Mouse (Mus musculus) frontal cortex, postnatal 25 days (tissue): ENCODE data around the gene Myo3b.

ENCODE experiments used
- DNase-seq, 2 experiments: peaks; one replicate each; pipeline ENCODE4 v3.0.0; 2022; ENCODE audit warnings: low spot score in 2 of 2

Gene Myo3b

DNA sequence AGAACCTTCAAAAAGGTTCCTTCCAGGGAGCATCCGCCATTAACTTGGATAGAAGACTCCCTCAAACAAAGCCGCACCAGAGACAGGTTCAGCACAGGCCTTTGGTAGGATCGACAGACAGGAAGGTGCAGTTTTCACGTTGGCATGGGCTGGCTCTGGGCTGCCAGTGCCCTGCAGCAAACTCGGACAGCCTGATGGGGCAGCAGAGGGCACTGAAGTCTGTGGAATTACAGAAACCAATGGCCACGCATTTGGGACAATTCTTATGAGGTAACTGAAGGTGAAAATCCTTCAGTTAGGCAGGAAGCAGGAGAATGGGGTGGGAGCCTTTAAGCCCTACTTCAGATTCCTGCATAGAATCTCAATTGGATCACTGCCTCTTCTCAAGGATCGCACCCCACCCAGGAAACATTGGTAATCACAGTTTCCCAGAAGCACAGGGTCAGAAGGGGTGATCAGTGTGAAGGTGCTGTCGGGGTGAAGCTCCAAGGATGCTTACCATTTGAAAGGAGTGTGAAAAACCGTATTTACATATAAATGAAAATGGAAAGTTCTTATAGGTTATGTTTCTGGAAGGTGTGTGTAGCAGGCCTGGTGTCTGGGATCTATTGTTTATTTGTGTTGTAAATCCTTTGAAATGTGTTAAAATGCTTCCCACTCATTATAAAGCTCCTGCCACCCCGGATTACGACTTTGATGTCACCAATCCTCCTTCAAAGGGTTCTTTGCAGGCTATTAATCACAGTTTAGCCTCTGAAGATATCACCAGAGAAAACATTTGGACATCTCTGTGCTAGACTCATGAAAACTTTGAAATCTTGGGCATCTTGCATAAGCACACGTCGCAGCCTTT lies 239.7 kb downstream of the Myo3b start:
- DNase-seq, result no peak

DNA sequence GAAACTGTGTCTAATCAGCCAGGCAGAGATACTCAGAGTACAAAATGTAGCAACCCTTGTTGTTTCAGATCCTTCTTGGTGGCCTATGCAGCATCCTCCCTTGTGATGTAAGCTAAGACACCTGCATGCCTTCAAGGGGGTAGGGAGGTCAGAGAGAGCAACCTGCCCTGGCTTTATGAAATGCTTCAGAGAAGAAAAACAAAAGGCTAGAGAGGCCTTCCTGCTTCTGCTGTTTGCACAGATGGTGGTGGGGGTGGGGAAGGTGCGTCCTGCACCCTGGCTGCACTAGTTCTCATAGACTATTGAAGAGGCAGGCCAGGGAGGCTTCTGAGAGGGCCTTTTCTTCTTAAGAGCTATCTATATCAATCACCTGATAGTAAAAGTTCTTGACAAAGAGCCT lies 245.2 kb downstream of the Myo3b start:
- DNase-seq, result no peak

DNA sequence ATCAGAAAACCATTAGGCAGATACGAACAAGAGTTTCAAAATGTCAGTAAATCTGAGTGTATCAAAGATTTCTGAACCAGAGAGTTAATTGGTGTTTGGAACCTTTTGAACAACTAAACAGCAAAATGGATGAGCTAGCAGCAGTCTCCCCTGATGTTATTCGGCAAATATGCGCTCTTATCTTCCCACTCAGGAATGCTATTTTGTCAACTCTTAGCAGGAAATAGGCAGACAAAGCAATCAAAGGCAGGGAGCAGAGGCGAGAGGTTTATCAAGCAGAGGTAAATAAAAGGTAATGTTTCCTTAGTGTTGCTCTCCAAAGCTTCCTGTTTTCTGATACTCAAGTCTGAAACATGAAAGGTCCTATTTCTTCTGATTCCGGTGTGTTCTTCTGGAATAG lies 252.1 kb downstream of the Myo3b start:
- DNase-seq, result no peak

DNA sequence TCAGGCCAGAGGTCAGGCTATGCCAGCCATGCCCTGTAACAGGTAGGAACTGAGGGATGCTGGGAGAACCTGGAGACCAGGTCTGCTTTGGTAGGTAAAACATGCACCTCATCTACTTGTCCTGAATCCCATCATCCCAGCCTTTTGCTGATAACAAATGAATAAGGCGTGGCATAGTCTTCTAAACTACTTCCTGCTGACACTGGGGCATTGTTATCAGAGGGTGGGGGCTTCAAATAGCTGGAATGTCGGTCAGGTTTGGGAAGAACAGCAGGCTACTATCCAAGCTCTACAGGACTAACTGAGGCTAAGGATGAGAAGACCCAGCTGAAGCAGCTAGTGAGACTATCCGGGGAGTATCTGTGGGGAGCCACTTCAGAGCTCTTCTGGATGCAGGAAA lies 253.8 kb downstream of the Myo3b start:
- DNase-seq, result no peak

DNA sequence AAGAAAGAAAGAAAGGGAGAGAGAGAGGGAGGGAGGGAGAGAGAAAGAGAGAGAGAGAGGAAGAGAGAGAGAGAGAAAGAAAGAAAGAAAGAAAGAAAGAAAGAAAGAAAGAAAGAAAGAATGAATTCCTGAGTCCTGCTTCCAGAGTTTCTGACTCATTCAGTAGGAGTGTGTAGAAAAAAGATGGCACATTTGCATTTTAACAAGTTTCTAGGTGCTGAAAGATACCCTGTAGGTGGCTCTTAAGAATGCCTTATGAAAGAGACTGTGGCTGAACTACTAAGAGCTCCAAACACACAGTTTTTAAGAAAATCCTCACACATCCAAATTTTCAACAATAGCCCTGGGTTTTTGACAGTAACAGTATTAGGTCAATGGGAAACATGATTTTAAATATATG lies 264.0 kb downstream of the Myo3b start:
- DNase-seq, result no peak

DNA sequence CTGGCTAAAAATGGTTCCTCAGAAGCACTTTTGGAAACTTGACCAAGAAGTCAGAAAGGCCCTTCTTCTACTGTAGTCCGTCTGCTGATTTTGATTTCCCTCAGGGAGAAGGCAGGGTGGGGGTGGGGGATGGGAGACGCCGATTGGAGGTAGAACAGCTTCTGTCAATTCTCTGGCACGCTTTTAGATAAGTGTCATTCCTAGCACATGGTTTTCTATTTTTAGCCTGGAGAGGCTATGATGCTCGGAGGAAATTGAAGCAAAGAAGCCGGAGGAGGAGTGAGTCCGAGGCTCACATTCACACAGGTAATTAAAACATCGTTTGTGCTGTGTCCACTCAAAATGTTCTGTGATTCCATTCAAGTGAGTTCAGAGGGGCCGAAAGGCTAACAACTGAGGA lies 276.2 kb downstream of the Myo3b start:
- DNase-seq, result no peak

DNA sequence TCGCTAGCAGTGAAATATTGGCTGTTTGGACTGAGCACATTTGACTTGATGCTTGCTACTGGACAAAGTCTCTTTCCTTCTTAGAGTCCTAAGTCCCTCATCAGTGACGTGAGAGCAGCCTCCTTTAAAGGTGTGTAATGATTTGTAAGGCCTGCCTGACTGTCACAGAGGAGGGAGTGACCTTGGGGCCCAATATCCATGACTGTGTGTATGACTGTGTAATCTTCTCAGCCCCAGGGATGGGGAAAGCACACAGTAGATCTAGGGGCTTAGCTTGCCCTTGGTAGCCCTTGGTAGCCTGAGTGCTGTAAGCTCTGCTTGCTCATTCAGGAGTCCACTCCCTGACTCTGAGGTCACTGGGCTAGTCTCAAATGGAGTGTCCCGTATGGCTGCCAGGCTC lies 276.8 kb downstream of the Myo3b start:
- no peak for DNase-seq

DNA sequence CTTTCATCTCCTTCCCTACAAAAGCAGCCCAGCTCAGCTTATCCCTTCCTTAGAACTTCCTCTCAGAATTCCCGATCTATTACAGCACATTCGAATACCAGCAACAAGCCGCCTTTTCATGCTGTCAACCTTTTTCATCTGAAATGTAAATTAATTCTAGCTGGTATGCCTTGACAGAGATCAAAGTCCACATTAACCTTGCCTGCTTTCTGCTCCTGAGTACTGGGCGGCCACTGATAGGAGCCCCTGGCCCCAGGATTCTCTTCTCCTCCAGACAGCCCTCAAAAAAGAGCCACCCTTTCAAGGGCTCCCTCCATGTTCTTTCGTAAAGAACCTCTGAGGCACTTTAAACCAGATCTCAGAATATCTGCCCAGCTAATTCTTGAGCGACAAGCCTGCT lies 278.9 kb downstream of the Myo3b start:
- DNase-seq, result no peak

DNA sequence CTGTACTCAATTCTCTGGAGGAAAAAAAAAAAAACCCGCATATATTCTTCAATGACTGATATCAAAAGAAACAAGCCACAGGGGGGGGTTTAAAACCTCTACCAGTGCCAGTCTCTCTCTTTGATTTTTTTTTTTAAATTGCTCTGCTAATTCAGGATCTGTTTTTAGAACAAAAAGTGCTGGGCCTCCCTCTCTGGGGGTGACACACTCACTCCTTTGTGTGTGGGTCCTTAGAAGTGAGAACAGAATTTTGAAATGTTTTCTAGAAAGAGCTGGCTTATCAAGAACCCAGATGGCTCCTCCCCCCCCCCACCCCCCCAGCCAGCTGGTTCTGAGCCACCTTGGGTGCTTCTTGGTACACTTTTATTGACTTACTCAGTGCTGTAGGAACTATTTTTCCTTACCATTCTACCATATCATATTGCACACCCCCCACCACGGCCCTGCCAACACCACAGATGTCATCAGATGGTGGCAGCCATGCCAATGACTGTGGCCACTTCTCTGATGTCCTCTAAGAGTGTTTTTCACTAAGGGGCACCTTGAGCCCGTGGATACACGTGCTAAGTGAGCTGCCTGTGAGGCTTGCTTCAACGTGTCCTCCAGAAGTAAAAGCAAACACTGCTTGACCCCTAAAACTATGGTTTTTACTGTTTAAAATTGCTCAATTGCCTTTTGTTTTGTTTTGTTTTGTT lies 280.1 kb downstream of the Myo3b start:
- DNase-seq, result no peak

DNA sequence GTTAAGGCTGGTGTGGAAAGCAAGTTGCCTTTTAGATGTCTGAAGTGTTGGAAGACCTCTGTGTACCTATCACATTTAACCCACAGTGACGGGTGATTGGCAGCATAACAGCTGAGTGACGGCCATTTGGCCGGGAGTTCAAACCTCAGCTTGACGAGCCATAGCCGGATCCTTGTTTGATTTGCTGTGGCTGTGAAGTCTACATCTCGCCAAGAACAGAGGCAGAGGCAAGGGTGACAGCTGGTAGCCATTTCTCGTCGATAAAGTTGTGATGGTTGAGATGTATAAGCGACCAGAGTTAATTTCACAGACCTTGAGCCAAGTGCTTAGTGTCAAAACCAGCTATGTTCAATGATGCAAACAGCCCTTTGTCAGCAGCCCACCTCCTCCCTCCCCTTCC lies 283.8 kb downstream of the Myo3b start:
- no peak for DNase-seq

DNA sequence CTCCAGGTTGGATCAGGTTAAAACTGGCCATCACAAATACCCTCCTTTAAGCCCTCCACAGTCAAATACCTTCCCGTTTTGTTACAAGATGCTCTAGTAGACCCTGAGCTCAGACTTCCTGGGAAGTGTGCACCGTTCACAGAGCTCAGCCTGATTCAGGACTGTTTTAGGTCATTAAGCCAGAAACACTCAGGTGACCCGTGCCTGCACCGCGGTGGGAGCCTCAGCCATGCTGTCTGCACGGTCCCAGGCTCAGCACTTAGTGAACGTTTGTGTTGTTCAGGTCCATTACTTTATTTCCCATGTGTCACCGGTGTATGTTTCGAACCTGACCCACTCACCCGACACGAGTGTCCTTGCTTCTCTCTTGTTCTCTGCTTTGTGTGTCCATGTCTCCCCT lies 288.7 kb downstream of the Myo3b start:
- no peak for DNase-seq

DNA sequence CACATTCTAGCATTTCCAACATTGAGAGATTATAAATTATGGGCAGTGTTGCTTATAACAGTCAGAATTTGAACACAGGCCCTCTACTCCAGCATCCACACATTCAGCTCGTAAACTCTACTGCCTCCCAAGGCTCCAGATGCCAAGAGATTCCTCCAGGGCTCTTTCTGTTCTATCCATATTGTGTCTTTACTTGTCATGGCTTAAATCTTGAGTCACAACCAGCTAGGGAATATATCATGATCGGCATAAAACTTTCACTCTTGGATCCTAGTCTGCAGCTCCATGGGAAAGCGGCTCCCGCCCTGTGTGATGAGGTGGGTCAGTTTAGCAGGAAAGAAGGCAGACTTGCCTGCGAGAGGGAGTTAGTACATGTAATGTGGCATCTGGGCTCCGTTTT lies 294.0 kb downstream of the Myo3b start:
- no peak for DNase-seq

DNA sequence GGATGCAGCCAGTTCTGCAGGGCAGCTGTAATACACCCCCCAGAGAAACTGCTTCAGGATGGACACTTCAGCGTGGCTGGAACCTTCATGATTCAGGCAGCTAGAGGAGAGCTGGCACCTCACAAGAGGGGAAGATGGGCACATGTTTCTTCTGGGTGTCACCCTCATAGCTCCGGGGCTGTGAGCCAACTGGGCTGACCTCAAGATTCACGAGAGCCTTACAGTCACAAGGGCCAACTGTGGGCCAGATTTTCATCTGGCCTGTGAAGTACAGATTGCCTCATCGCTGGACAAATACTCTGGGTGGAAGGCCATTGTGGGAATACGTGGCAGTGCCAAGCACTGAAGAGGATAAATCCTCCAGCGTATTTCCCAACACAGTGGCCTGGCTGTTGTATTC lies 294.6 kb downstream of the Myo3b start:
- no peak for DNase-seq

DNA sequence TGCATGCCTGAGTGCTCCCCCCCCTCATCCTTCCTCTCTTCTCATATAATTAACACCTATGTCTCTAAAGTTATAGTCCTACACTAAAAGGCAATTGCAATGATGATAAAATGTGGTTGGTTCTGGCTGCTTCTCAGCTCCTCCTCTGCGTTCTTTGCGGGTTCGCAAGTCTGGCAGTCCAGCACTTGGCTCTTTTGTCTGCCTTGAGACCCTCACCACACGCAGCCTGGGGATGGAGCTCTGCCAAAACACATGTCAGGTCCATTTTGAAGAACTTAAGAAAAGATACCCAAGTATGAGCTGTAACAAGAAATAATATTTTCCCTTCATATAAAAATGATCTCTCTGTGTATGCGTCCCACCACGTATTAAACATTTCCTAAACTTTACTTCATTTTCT lies 297.6 kb downstream of the Myo3b start:
- no peak for DNase-seq

DNA sequence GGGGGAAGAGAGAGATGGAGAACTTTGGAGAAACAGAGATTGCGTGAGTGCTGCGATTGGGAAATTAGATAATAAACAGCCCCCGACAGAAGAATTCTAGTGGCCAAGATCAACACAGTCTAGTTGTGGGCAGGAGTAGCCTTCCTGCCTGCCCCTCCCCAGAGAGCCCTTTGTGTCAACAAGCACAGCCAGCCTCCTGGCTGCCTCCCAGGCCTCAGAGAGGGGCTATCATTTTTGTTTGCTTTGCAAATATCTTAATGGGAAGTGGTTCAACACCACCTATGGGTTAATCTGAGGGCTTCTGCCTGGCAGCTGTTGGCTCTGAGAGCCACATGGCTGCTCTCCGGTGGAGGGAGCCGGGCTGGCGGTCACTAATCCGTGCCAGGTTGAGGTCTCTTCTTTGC lies 298.3 kb downstream of the Myo3b start:
- DNase-seq, result no peak

DNA sequence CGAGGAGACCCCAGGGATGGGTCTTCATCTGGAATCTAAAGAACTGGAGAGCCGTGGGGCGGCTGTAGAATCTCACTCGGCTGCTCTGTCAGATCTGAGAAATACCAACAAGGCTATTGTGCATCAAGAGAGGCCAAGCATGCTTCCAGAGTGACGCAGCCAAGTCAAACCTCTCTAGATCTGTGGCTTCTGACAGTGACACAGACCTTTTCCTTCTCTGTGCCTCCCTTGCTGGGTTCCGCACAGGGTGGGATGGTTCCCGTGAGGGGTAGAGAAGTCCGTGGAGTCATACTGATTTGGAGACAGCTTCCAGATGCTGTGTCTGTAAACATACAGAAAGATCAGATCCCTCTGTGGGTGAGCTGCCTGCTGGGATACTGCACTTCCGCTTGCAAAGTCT lies 298.9 kb downstream of the Myo3b start:
- no peak for DNase-seq

DNA sequence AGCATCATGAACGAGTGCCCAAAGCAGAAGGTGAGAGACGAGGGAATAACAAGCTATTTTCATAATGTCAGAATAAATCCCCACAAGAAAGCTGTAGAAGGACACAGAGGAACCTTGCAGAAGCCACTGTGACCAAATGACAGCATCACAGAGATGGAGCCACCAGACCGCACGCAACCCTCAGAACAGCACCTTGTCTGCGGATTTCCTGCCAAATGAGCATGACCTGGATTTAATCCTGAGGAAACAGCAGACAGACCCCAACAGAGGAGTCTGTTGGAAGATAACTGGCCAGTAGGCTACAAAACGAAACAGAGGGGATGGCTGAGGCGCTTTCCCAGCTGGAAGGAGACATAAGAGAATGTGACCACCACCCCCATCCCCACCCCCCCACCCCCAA lies 300.1 kb downstream of the Myo3b start:
- no peak for DNase-seq

DNA sequence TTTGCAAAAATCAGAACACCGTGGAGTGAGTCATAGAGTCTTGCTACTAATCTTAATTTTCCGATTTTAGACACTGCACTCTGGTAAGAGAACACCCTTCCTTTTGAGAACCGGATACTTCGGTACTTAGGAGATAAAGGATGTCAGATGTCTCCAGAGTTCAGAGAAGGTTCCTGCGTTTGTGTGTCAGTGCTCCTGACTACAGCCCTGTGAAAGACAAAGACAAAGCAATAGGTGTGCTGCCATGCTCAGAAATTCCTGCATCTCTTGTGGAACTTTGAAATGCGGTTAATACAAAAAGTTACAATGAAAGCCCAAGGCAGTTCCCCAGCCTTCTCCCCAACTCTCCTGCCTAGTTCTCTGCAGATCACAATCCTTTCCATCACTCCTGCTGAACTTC lies 300.6 kb downstream of the Myo3b start:
- no peak for DNase-seq

DNA sequence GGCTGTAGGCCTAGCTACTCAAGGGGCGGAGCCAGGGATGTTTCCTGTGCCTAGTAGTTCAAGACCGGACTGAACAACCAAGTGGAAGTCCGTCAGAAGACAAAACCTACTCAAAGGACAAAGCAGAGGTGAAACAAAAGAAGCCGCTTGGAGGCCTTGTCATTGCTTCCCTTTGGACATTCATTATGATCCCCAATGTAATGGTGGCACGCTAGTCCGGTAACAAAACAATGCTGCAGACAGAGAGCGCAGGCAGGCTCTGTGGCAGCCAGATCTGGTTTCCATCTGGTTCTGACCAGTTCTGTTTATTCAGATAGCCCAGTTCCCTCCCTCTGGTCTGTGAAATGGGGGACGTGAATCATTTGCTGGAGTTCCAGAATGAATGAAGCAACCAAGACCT lies 301.3 kb downstream of the Myo3b start:
- DNase-seq, result no peak

DNA sequence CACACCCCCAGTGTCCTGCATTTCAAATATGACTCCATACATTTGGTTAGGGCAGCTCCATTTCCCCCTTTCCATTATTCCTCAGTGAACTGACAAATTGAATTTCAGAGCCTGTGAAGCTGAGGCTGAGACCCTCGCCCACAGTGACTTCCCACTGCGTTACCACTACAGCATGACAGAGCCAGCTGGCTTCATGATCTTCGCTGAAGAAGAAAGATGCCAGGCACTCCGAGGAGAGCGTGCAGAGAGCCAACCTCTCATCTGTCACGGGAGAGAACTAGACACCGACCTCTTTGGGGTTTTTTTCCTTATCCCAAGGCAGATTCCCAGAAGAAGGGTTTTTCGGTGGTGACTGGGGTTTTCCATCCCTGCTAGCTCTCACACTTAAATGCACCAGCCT lies 306.2 kb downstream of the Myo3b start:
- no peak for DNase-seq

DNA sequence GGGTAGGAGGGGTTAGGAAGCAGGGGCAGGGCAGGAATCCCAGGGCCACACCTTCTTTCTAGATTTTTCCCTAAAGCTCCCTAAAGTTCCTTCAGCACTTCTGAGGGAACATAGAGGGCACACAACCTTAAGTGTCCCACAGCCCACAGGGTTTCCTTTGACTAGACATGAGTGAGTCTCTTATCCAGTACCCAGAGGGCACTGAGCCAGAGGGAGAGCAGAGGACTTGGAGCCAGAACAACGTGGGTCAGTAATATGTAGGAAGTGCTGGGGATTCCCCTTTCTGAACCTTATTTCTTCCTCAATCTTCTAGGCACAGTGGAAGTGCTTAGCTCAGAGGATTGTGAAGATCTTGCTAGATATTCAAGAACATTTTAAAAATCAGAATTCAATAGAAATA lies 308.6 kb downstream of the Myo3b start:
- no peak for DNase-seq

DNA sequence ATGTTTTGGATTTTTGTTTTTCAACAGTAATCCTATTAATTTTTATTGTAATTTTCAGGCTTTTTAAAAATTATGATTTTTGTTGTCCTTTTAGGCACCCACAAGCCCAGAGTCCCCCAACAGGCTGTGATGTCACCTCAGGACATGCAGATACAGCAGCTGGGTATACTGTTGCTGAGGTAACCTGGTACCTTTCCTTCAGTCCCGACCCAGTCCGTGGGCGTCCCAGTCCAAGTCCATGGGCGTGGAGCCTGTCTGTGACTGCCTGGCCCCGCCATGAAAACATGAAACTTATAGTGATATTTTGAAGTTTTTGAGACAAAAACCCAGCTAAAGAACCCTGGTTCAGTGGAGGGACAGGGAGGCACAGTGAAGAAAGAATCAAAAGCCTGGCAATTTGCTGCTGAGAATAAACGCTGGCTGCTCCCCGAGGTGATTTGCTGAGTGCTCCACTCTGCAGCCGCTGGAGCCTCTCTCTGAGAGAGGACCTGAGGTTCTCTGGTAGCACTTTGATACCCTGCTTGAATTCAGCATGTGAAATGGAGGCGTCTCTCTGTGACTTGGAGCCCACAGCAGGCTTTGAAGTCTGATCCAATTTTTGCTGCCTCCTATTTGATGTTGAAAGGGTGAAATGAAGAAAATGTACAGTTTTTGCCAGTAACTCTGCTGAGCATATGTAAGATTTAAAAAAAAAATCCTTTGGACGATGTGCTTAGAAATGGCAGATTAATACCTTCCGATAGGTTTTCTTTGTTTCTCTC lies 310.0 kb downstream of the Myo3b start:
- DNase-seq, result no peak
